Mouse (Mus musculus) neural tube, postnatal 0 days (tissue): Measurements from ENCODE around the gene Dedd. TPM values are rescaled to one million over a fixed set of nuclear protein-coding genes. Genes with fewer than 3 reads are reported as not detected.

ENCODE experiments used
- polyA plus RNA-seq: library from polyadenylated mRNA; unstranded; fragments of >200 nt; fragmentation: Nextera tagmentation; extraction: Ambion mirVana; gene quantifications from 2 replicates; pipeline ENCODE4 v1.2.1, GENCODE M21; 2015

The Dedd gene
- polyA plus RNA-seq, result 36.3 and 36.4 TPM in 2 replicates

GRCm38 (mm10) chr1:171328839-171329432, at the start of gene Dedd:
Gene Dedd (plus strand): TSS chr1:171329145.

GRCm38 (mm10) chr1:171280916-171281527, 47.9 kb upstream of the Dedd start, which contains the start of gene Ppox:
Gene Ppox (minus strand): TSS chr1:171281186.

GRCm38 (mm10) chr1:171287136-171288081, 41.5 kb upstream of the Dedd start, which contains the start of gene Usp21:
Gene Usp21 (minus strand): TSS chr1:171287991.

GRCm38 (mm10) chr1:171294298-171295062, 34.5 kb upstream of the Dedd start, which contains the start of gene Ufc1:
Gene Ufc1 (minus strand): TSS chr1:171295024.

GRCm38 (mm10) chr1:171345225-171346094, 16.5 kb downstream of the Dedd start, which contains the start of the genes Nit1 and Pfdn2:
Gene Nit1 (minus strand): TSS chr1:171345646.
Gene Pfdn2 (plus strand): TSS chr1:171345670.

GRCm38 (mm10) chr1:171360656-171361055, 31.7 kb downstream of the Dedd start, which contains the start of gene Klhdc9:
Gene Klhdc9 (minus strand): TSS chr1:171360798.

GRCm38 (mm10) chr1:171369845-171370556, 41.1 kb downstream of the Dedd start, which contains the start of gene Nectin4:
Gene Nectin4 (plus strand): TSS chr1:171370099.

GRCm38 (mm10) chr1:171388376-171389102, 59.6 kb downstream of the Dedd start, which contains the start of gene Arhgap30:
Gene Arhgap30 (plus strand): TSS chr1:171388954.

Other genes starting within 250 kb of the Dedd start
- gene Cfap126, start 215.2 kb upstream of the Dedd start, polyA plus RNA-seq, result 6.6 and 6.9 TPM in 2 replicates
- gene Sdhc, start 178.5 kb upstream of the Dedd start, polyA plus RNA-seq, result 300 and 349 TPM in 2 replicates
- 97.3 and 99.7 TPM in 2 replicates for gene Mpz, start 178.4 kb upstream of the Dedd start, polyA plus RNA-seq
- gene Pcp4l1, start 132.9 kb upstream of the Dedd start, polyA plus RNA-seq, result 86.8 and 98.4 TPM in 2 replicates
- 0.27 and 0.43 TPM in 2 replicates for gene Nr1i3, start 115.2 kb upstream of the Dedd start, polyA plus RNA-seq
- gene Tomm40l, start 106.6 kb upstream of the Dedd start, polyA plus RNA-seq, result 43.0 and 46.0 TPM in 2 replicates
- gene Apoa2, start 104.1 kb upstream of the Dedd start, polyA plus RNA-seq, result 9.6 and 16.3 TPM in 2 replicates
- gene Fcer1g, start 94.8 kb upstream of the Dedd start, polyA plus RNA-seq, result 44.9 and 51.8 TPM in 2 replicates
- 3.0 and 4.5 TPM in 2 replicates for gene Adamts4, start 78.7 kb upstream of the Dedd start, polyA plus RNA-seq
- 292 and 295 TPM in 2 replicates for gene Ndufs2, start 77.8 kb upstream of the Dedd start, polyA plus RNA-seq
- gene B4galt3, start 58.8 kb upstream of the Dedd start, polyA plus RNA-seq, result 73.7 and 82.5 TPM in 2 replicates
- gene Ppox, start 48.0 kb upstream of the Dedd start, polyA plus RNA-seq, result 27.3 and 34.9 TPM in 2 replicates
- 66.3 and 73.0 TPM in 2 replicates for gene Usp21, start 41.2 kb upstream of the Dedd start, polyA plus RNA-seq
- gene Ufc1, start 34.1 kb upstream of the Dedd start, polyA plus RNA-seq, result 136 and 151 TPM in 2 replicates
- 43.7 and 47.7 TPM in 2 replicates for gene Nit1, start 16.5 kb downstream of the Dedd start, polyA plus RNA-seq
- gene Pfdn2, start 16.5 kb downstream of the Dedd start, polyA plus RNA-seq, result 137 and 153 TPM in 2 replicates
- 6.6 and 7.4 TPM in 2 replicates for gene Klhdc9, start 31.7 kb downstream of the Dedd start, polyA plus RNA-seq
- 5.5 and 6.8 TPM in 2 replicates for gene Nectin4, start 41.0 kb downstream of the Dedd start, polyA plus RNA-seq
- gene Arhgap30, start 59.8 kb downstream of the Dedd start, polyA plus RNA-seq, result 0.90 and 0.92 TPM in 2 replicates
- gene Usf1, start 82.2 kb downstream of the Dedd start, polyA plus RNA-seq, result 116 and 119 TPM in 2 replicates
- gene Tstd1, start 89.7 kb downstream of the Dedd start, polyA plus RNA-seq, result 2.3 and 2.7 TPM in 2 replicates
- 16.2 and 18.1 TPM in 2 replicates for gene F11r, start 108.4 kb downstream of the Dedd start, polyA plus RNA-seq
- gene Alyref2, start 174.3 kb downstream of the Dedd start, polyA plus RNA-seq, result 24.2 and 25.4 TPM in 2 replicates
- not detected in 2 replicates for gene Itln1, start 206.1 kb downstream of the Dedd start, polyA plus RNA-seq
- gene Cd244a, start 230.0 kb downstream of the Dedd start, polyA plus RNA-seq, result 0.13 TPM in 1 of 2 replicates, not detected in the other